In the genomic region with DNA sequence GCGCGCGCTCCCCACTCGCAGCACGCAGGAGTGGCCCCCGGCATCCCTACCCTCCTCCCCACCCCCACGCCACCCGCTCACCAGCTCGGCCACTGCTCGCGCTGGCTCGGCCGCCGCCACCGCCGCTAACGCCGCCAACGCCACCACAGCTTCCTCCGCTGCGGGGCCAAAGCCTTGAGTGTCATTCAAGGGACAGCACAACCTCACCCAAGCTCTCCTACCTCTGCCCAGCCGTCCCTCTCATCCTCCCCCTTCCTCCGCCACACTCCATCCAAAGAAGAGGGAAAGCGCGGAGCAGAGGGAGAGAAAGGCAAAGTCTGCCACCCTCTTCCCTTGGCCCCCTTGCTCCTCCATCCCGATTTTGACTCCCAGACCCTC, we compare ENCODE assay signal across 8 mouse cellular contexts. TPM values are rescaled to one million over a fixed set of nuclear protein-coding genes. Genes with fewer than 3 reads are reported as not detected.
DNase-seq lines count a peak whose midpoint lies in the region; ATAC-seq and TF ChIP-seq lines count a peak whose summit lies in the region.

A gene (plus strand): TSS at position 171 of the 378 bp plus-strand sequence.

- H3K27ac ChIP-seq in heart, embryonic 10.5 days: peak within 1 kb of the TSS; percentile 87
- H3K27ac ChIP-seq in heart, embryonic 16.5 days (ENCODE audit: low read length): peak within 1 kb of the TSS; percentile 75
- peak within 1 kb of the TSS; percentile 86 for H3K27ac ChIP-seq in limb, embryonic 14.5 days (replicated peaks; ENCODE audit: low read depth, low read length)

- H3K4me2 ChIP-seq in heart, embryonic 16.5 days (ENCODE audit: low read depth, low read length): peak within 1 kb of the TSS; percentile 98
- H3K4me2 ChIP-seq in limb, embryonic 14.5 days (replicated peaks; ENCODE audit: low read depth, low read length, severe bottlenecking): peak within 1 kb of the TSS; percentile 95

- TF ChIP-seq CTCF in E14TG2a.4 (conservative IDR thresholded peaks at IDR 0.05; ENCODE audit: low read length): no peak

- peaks cover 14% of the 10 kb centered on the region for H3K4me1 ChIP-seq in heart, embryonic 10.5 days
- H3K4me1 ChIP-seq in E14TG2a.4 (replicated peaks; ENCODE audit: low read depth, low read length): peaks cover 27% of the 10 kb centered on the region
- 0 out of 2 replicates have a peak, but pooled peaks cover 8% of the 10 kb centered on the region for H3K4me1 ChIP-seq in heart, embryonic 16.5 days (ENCODE audit: control insufficient read depth, insufficient read depth, low read length)
- H3K4me1 ChIP-seq in limb, embryonic 14.5 days (ENCODE audit: control insufficient read depth, insufficient read depth, low read length): peaks cover 9% of the 10 kb centered on the region

- peak within 1 kb of the TSS; percentile 79 for H3K9ac ChIP-seq in heart, embryonic 16.5 days (ENCODE audit: low read length)
- peak within 1 kb of the TSS; percentile 80 for H3K9ac ChIP-seq in limb, embryonic 14.5 days (ENCODE audit: low read depth, low read length, severe bottlenecking)

- no peak for TF ChIP-seq POLR2A in limb, embryonic 14.5 days (IDR thresholded peaks at IDR 0.05; ENCODE audit: borderline replicate concordance, extremely low read depth, insufficient read depth, insufficient read length)

- intact Hi-C loops in heart, postnatal 10 days (cut with DNase I): no loop called here

- H3K9me3 ChIP-seq in heart, embryonic 10.5 days: no peaks in the 10 kb centered on the region
- H3K9me3 ChIP-seq in E14TG2a.4 (ENCODE audit: low read length): peaks cover 1% of the 10 kb centered on the region; the same call in 1 of the 2 replicates
- H3K9me3 ChIP-seq in heart, embryonic 16.5 days (replicated peaks; ENCODE audit: control insufficient read depth, low read length): no peaks in the 10 kb centered on the region
- no peaks in the 10 kb centered on the region for H3K9me3 ChIP-seq in limb, embryonic 14.5 days (ENCODE audit: control insufficient read depth, low read length)

- H3K27me3 ChIP-seq in heart, embryonic 10.5 days (ENCODE audit: insufficient read depth, poor library complexity, severe bottlenecking): peaks cover 12% of the 10 kb centered on the region; the same call in 1 of the 2 replicates
- peaks cover 39% of the 10 kb centered on the region for H3K27me3 ChIP-seq in E14TG2a.4 (ENCODE audit: insufficient read depth, low read length)
- peaks cover 3% of the 10 kb centered on the region; the same call in 1 of the 2 replicates for H3K27me3 ChIP-seq in heart, embryonic 16.5 days (ENCODE audit: control insufficient read depth, insufficient read depth, low read length)
- H3K27me3 ChIP-seq in limb, embryonic 14.5 days (ENCODE audit: control insufficient read depth, insufficient read depth, low read length): 0 out of 2 replicates have a peak, but pooled peaks cover 4% of the 10 kb centered on the region

- no peaks in the 10 kb centered on the region for H3K36me3 ChIP-seq in heart, embryonic 10.5 days
- H3K36me3 ChIP-seq in E14TG2a.4 (ENCODE audit: insufficient read depth, low read length): no peaks in the 10 kb centered on the region
- H3K36me3 ChIP-seq in heart, embryonic 16.5 days (ENCODE audit: control insufficient read depth, insufficient read depth): no peaks in the 10 kb centered on the region
- no peaks in the 10 kb centered on the region for H3K36me3 ChIP-seq in limb, embryonic 14.5 days (ENCODE audit: control insufficient read depth, insufficient read depth, low read length)

- no peak for ATAC-seq in heart, embryonic 16.5 days (replicated peaks; ENCODE audit: extremely low read depth, insufficient read depth, low FRiP score)
- no peak; the same call in 1 of the 2 replicates for ATAC-seq in limb, embryonic 14.5 days (ENCODE audit: low FRiP score, low read depth)

- peak within 1 kb of the TSS; percentile 78 for H3K4me3 ChIP-seq in heart, embryonic 10.5 days
- H3K4me3 ChIP-seq in E14TG2a.4 (replicated peaks; ENCODE audit: low read length): peak within 1 kb of the TSS; percentile 85
- H3K4me3 ChIP-seq in heart, embryonic 16.5 days (ENCODE audit: low read length): peak within 1 kb of the TSS; percentile 65
- peak within 1 kb of the TSS; percentile 68 for H3K4me3 ChIP-seq in limb, embryonic 14.5 days (replicated peaks; ENCODE audit: low read length)

- WGBS in heart, embryonic 10.5 days: 0% methylated on average over 22 of the region's 26 CpGs
- whole genome bisulfite sequencing in heart, embryonic 16.5 days: under 1% methylated on average over 25 of the region's 26 CpGs
- 0% methylated on average over 2 of the region's 26 CpGs for WGBS in limb, embryonic 14.5 days

- DNase-seq in heart, embryonic 10.5 days (ENCODE audit: low spot score): no peak
- no peak for DNase-seq in heart, postnatal 10 days
- no peak for DNase-seq in limb, embryonic 14.5 days (ENCODE audit: low spot score)
- DNase-seq in retina, postnatal 1 day: no peak
- no peak for DNase-seq in adrenal gland, postnatal 36 days
- DNase-seq in gastrocnemius, postnatal 25 days: no peak

RNA-seq across cellular contexts. Expression of the gene that starts here (rescaled TPM):
- 1.8 and 2.6 TPM in 2 replicates for polyA plus RNA-seq in heart, embryonic 10.5 days (2016; fragmentation: Nextera tagmentation; extraction: Ambion mirVana)
- total RNA-seq in heart, postnatal 10 days (2021): 1 to 10 TPM; 2.2 to 2.4 TPM
- 3.3 and 4.0 TPM in 2 replicates for polyA plus RNA-seq in heart, embryonic 16.5 days (2015; fragmentation: Nextera tagmentation; extraction: Ambion mirVana)
- 4.0 TPM in 2 replicates for polyA plus RNA-seq in limb, embryonic 14.5 days (2012; rRNA removed)
- 4.5 and 5.8 TPM in 2 replicates for polyA plus RNA-seq in limb, embryonic 14.5 days (2014; fragmentation: Nextera tagmentation; extraction: Ambion mirVana)
- 10 to 100 TPM in 1 of 2 experiments, 1 to 10 TPM in 1; 6.1 to 12.5 TPM for total RNA-seq in adrenal gland, postnatal 36 days (2021)
- 1 to 10 TPM; 1.6 to 2.0 TPM for total RNA-seq in gastrocnemius, postnatal 25 days (2021)
